Mouse (Mus musculus) lung, adult 18-20 months (tissue): ENCODE results near the gene Gpr182.
A peak's percentile ranks its signal among the peaks of the same experiment; 100 is the strongest.

Experiments used
- DNase-seq, 2 experiments: peaks; one replicate each; pipeline ENCODE4 v3.0.0; 2022; ENCODE audit warnings: mixed read lengths in 2 of 2

Gpr182 gene

DNA sequence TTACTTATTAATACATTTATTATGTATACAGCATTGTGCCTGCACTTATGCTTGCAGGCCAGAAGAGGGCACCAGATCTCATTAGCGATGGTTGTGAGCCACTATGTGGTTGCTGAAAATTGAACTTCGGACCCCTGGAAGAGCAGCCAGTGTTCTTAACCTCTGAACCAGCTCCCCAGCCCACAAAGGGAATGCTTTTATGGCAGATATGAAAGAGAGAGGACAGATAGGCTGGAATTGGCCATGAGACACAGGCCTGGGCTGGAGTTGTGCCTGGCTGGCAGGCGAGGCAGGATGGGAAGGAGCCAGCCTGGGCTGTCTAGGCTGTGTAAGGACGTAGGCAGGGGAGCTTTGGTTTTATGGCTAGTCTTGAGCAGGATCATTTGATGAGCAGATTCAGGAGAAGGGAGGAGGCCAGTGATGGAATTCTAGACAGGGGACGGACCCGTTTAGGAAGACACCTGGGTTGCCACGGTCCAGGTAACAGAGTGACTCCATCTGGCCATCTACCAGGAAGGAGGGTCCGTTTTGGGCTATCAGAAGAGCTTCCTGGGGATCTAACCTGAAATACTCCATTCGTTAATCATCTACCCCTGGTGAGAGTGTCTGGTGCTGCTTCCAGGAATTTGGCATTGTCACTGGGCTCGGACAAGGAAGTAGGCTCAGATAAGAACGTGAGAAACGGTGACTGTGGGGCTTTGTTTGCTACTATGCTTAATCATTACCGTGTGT lies 13.2 kb downstream of the Gpr182 start:
- peak; percentile 20 to 46 for DNase-seq

- DNase-seq, result no peak
These were observed 14.0 kb downstream of the Gpr182 start for GRCm38 (mm10) chr10:127737552-127737951.

DNA sequence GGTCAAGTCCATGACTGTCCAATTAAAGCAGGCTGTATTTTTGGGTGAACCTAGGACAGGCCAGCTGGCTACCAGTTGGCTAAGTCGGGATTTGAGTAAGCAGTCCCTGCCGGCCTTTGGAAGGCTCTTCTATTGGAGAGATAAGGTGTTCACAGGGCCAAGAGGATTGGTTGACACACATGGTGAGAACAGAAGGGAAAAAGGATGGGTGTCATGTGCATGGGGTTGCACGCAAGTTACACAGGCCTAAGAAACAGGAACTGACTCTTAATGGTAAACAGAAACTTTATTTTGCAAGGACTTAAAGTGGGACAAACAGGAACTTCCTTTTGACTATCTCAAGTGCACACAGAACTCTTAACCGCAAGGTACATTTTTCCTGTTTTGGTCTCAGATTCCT lies 14.6 kb downstream of the Gpr182 start:
- DNase-seq, result peak; percentile 48 to 56

DNA sequence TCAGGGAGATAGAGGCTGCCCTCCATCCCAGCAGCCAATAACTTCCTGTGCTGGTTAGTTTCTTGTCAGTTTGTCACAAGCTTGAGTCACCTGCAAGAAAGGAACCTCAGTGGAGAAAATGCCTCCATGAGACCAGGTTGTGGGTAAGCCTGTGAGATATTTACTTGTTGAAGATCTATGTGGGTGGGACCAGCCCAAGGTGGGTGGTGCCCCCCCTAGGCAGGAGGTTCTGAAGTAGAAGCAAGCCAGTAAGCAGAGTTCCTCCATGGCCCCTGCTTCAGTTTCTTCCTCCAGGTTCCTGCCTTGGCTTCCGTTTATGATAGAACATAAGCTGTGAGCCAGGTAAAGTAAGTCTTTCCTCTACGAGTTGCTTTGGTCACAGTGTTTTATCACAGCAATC lies 15.3 kb downstream of the Gpr182 start:
- DNase-seq, result no peak

- DNase-seq, result no peak
These were observed 17.1 kb downstream of the Gpr182 start for GRCm38 (mm10) chr10:127734434-127734833.

- DNase-seq, result no peak
These were observed 20.1 kb downstream of the Gpr182 start for GRCm38 (mm10) chr10:127731397-127731796.

DNA sequence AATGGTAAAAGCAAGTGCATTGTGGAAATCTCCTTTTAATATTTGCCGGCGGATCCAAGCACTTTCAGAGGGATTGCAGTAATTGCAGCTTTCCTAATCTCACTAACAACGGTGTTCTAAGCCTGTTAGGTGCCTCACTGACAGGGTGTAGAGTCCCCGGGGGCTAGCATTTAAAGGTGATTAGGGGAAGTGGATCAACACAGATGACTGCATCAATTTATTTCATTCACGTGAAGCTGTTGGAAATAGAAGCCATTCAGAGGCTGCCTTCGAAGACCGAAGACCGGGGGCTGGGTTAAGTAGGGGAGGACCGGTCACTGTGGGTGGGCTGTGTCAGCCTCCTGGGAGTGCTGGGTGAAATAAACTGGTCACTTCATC lies 20.6 kb downstream of the Gpr182 start:
- no peak for DNase-seq

DNA sequence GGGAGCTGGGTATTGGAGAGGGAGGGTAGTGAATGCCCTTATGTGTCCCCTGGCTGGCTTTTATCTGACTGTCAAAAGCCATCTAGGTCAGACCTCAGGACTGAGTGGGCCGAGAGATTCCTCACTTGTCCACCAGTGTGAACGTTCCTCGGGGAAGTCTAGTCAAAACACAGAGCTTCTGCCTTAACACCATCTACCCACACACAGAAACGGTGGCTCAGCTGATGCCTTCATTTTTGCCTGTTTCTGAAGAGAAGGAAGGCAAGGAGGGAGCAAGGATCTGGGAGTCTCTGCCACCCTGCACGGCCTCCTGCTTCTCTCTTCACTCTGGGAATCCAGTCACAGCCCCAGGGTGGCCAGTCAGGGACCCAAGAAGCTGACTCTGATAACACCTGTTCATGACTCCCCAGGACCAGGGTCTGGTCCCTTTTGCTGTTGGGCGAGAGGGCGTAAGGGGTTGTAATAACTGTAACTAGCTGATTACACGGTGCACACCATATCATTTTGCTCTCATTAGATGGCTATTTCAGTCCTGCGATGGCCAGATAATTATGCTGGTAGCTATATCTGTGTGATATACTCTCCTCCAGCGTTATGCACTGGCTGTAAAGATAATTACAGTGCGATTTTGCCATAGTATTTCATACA lies 21.1 kb downstream of the Gpr182 start:
- no peak for DNase-seq

GRCm38 (mm10) chr10:127728437-127728836 lies 23.1 kb downstream of the Gpr182 start:
- DNase-seq, result no peak

DNA sequence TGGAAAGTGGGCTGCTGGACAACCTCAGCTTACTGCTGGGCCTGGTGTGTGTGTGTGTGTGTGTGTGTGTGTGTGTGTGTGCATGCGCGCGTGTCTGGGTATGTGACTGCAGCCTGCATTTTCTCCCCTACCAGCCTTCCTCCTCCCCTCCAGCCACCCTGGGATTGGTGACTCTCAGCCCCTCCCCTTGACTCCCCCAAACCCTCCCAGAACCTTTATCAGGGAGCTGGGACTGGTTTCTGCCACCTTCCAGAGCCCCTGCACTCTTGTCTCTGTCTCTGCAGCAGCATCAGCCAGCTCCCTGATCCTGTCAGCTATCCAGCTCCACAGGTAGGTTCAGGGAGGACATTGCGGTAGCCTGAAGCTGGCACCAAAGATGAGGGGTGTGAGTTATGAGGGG lies 26.4 kb downstream of the Gpr182 start:
- no peak for DNase-seq

GRCm38 (mm10) chr10:127724178-127724577 lies 27.4 kb downstream of the Gpr182 start, which contains the start of gene Tac2:
Gene Tac2 (plus strand): TSS chr10:127724478.
- no peak for DNase-seq

- DNase-seq, result no peak
These were observed 29.7 kb downstream of the Gpr182 start for GRCm38 (mm10) chr10:127721671-127722418.

- no peak for DNase-seq
These were observed 38.8 kb downstream of the Gpr182 start for GRCm38 (mm10) chr10:127712736-127713135.

- no peak for DNase-seq
These were observed 41.2 kb downstream of the Gpr182 start for GRCm38 (mm10) chr10:127710331-127710730.

DNA sequence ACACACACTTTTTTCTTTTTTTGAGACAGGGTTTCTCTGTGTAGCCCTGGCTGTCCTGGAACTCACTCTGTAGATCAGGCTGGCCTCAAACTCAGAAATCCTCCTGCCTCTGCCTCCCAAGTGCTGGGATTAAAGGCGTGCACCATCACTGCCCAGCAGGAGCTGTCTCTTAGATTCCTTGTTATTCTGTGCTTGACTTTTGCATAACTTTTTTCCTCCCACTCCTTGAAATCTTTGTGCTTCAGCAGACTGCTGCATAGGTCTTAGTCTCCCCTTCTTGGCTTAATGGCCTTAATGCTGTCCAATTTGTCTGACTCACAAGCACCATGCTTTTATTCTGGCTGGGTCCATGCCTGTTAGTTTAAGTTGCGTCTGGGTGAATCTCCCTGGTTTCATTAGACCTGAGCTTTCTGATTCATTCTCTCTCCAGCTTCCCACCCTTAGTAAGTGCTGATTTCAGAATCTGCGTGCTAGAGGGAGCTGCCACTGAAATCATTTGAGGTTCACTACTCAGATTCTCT lies 42.6 kb downstream of the Gpr182 start:
- DNase-seq, result no peak

GRCm38 (mm10) chr10:127707721-127708120 lies 43.8 kb downstream of the Gpr182 start:
- DNase-seq, result no peak

- no peak for DNase-seq
These were observed 45.7 kb downstream of the Gpr182 start for GRCm38 (mm10) chr10:127705783-127706182.

DNA sequence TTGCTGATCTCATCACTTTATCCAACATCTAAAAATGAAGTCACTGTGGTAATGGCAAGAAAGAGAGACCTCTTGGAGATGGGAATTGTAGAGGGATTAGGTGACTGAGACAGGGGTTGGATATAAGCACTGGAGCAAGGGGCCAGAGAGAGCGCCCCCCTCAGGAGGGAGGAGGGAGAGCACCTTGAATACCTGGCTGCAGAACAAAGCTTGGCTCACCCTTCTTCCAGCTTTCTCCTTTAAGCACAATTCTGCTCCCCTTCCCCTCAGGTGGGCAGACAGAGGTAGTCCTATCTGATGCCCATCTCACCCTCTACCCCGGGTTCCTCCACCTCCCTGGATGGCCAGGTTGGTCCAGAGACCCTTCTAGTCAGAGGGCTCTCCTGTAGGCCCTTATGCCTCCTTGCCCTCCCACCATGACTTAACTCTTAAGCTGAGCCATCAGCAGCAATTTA lies 46.7 kb downstream of the Gpr182 start, which contains the start of gene Myo1a:
Gene Myo1a (plus strand): TSS at position 405 of the 455 bp plus-strand sequence.
- DNase-seq, result no peak

DNA sequence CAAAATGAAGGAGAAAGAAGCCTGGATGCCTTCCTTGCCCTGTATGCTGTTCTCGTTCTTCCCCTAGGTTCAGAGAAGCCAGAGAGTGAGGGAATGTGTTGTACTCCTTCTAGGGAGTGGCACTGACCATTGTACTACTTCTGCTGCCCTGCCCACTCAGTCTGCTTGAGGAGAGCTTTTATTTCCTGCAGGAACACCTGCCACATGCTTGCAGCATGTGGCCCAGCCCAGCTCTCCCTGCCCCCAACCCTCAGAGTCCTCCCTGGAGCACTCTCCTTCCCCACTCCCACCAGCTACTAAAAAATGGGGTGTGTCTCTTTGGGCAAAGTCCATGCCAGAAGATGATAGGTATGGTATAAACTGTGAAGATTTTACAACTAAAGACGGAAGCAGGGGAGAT lies 47.2 kb downstream of the Gpr182 start:
- no peak for DNase-seq

DNA sequence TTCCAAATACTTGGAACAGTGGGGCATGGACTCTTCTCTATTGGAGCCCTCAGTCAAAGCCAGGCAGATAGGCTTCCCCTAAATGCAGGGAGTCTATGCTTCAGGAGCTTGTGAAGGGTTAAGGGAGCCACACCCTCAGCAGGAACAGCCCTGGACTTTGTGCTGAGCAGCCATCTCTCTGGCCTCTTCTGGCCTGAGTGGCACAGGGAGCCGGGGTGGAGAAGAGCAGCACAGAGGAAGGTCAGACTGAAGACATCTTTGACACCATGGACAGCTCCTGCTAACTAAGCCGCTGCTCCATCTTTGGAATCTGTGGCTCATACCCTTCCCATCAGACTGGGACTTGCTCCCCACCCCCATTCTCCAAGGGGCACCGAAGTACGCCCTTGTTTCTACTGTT lies 48.2 kb downstream of the Gpr182 start:
- no peak for DNase-seq

DNA sequence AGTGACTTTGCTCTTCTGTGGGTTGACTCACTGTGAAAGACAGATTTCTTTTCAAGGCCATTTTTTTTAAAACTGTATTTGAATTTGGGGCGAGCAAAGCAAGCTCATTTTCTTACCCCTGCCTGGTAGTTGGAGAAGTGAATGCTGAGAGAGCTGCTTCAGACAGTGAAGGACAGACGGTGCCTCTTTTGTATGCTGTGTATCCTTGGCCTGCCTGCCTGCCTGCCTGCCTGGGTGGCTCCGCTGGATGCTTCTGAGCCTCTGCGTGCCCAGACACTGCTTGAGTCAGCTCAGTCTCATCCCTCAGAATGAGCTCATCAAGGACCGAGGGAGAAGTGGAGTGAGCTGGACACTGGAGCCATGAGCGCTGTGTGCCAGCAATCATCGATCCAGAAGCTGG lies 52.6 kb downstream of the Gpr182 start:
- DNase-seq, result no peak
